Mouse (Mus musculus): ENCODE measurements at regions not wholly inside any gene's neighbourhood (a gene's known extent, or its start where the extent isn't known, plus 50 kb on each side); places are given as distances from the start of the nearest gene placed in this dataset.

DNA sequence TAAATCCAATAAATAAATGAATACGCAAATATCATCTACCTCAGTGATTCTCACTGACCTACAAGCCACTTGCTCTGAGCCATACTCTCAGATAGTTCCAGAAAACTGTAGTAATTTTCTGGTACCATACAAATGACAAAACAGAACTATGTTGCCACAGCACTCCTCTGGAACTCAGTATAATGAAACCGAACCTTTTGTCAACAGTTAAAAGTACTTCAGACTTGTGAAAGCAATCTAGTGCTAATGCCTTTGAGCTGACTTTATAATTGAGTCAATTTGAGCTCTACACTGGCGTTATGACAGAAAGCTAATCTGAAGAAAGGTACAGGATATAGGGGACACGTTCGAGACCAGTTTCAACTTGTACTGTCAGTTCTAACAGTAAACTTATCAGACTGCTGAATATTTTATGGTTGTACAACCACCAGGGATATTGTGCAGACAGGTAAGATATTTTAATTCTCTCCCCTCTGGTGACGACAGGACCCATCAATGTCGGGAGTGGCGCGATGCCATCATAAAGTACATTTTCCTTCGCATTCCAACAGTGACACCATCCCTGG, 449.0 kb downstream of the Atp23 start:
- H3K36me3 ChIP-seq: no peaks in the 10 kb centered on the region
- peaks cover 14% of the 10 kb centered on the region for H3K4me1 ChIP-seq
- 87% methylated on average over 10 of the region's 10 CpGs for WGBS
- no peak overlapping the region for H3K27ac ChIP-seq (replicated peaks)
- 0 out of 2 replicates have a peak, but pooled peaks cover 2% of the 10 kb centered on the region for H3K9me3 ChIP-seq (replicated peaks)
- DNase-seq (ENCODE audit: low spot score): no peak
- no peaks in the 10 kb centered on the region for H3K27me3 ChIP-seq (ENCODE audit: low read depth, poor library complexity, severe bottlenecking)
- H3K4me3 ChIP-seq: no peak overlapping the region

DNA sequence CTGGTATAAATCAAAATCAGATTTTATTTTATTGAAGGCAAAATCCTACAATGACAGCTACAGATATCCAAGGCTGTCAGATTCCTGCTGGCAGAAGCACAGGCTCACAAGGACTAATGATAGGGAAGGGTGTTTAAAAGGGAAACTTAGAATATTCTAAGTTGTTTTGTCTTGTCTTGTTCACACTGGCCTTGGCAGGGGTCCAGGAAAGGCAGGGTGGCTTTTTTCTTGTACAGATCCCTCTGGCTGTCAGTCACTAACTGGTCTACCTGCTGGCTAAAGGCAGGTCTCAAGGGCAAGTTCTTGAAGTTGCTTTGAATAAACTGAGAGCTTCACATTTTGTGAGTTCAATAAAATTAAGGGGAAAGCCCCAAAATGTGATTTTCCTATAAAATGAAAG, 465.3 kb downstream of the Lrig3 start:
- no peaks in the 10 kb centered on the region for H3K36me3 ChIP-seq
- no peak overlapping the region for H3K4me3 ChIP-seq
- H3K27ac ChIP-seq (replicated peaks): no peak overlapping the region
- no peaks in the 10 kb centered on the region for H3K4me1 ChIP-seq
- H3K9me3 ChIP-seq (replicated peaks): no peaks in the 10 kb centered on the region
- no peak for DNase-seq (ENCODE audit: low spot score)
- H3K27me3 ChIP-seq (ENCODE audit: low read depth, poor library complexity, severe bottlenecking): no peaks in the 10 kb centered on the region

DNA sequence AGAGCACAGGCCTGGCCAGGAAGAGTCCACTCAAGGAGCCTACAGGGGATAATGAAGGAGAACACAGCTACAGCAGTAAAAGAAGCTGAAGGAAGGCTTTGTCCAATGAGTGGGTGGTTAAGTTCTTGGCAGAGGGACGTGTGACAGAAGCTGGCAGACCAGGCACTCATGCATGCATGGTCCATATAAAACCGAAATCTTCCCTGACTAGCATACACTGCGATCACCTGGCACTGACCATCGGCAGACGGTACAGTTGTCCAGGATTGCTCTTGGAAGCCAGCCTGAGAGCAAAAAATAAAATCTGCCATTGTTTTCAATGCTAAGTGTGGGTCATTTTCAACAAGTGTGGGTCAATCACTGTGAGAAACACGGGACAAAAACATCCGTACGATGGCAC, 464.4 kb downstream of the Lrig3 start:
- H3K36me3 ChIP-seq: no peaks in the 10 kb centered on the region
- no peak for DNase-seq (ENCODE audit: low spot score)
- H3K27ac ChIP-seq (replicated peaks): no peak overlapping the region
- no peaks in the 10 kb centered on the region for H3K9me3 ChIP-seq (replicated peaks)
- H3K4me3 ChIP-seq: no peak overlapping the region
- 93% methylated on average over 8 of the region's 8 CpGs for WGBS
- H3K27me3 ChIP-seq (ENCODE audit: low read depth, poor library complexity, severe bottlenecking): no peaks in the 10 kb centered on the region
- H3K4me1 ChIP-seq: no peaks in the 10 kb centered on the region

DNA sequence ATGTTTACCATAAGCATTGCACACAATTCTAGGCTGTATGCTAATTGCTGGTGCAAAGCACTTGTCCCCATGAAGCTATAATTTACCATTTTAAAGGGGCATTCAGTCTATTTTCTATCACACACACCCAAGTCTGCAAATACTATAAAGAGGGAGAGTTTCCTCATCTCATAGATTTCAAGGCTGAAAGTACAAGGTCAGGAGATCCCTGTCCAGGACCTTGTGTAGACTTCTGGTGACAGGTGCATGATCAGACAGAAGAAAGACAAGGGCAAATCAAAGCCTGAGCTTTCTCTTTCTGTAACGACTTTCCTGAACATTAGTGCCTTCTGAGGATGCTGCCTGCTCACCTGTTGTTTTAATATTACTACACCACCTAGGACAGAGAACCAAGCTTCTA, 463.5 kb downstream of the Lrig3 start:
- Histone ChIP-seq H3K9me3 (replicated peaks) (no peaks in the 10 kb centered on the region), H3K4me3 (no peak overlapping the region), H3K27ac (replicated peaks) (no peak overlapping the region), H3K36me3 (no peaks in the 10 kb centered on the region), H3K4me1 (no peaks in the 10 kb centered on the region), H3K27me3 (ENCODE audit: low read depth, poor library complexity, severe bottlenecking) (no peaks in the 10 kb centered on the region)
- WGBS: 94% methylated on average over 1 of the region's 1 CpGs
- no peak for DNase-seq (ENCODE audit: low spot score)

DNA sequence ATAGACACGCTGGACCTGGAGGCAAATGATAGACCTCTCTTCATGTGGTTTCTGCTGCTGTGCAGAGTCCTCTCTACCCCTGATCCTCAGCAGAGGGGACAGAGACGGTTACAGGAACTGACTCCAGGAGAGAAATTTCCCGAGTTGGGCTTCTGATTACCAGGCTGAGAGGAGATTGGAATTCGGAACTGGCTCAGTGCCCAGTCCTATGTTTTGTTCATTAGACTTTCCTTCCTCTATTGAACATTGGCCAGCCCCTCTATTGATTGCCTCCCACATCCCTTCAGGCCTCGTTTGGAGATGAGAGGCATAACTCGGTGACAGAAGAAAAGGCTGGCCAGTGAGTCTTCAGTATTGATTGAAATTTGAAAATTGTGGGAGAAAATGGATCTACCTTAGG, 456.1 kb downstream of the Lrig3 start:
- Histone ChIP-seq H3K4me1 (no peaks in the 10 kb centered on the region), H3K9me3 (replicated peaks) (no peaks in the 10 kb centered on the region), H3K27ac (replicated peaks) (no peak overlapping the region), H3K27me3 (ENCODE audit: low read depth, poor library complexity, severe bottlenecking) (no peaks in the 10 kb centered on the region), H3K36me3 (no peaks in the 10 kb centered on the region), H3K4me3 (no peak overlapping the region)
- DNase-seq (ENCODE audit: low spot score): no peak
- 86% methylated on average over 6 of the region's 6 CpGs for WGBS

DNA sequence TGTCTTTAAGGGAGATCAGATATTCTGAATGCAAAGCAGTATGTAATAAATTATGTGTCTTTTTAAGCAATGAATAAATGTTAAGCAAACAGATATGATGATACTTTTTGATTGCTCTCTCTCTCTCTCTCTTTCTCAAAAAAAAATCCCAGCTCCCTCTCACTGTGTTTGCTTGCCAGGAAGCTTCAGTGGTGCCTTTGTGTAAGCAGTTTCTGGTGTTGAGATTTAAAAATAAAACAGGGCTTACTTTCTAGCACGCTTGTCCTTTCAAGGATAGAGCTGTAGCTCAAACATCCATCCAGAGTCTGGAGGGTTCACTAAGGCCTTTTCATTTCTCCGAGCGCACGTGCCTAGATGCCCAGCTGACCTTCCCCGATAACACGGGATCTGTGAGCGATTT, 447.8 kb downstream of the Lrig3 start:
- WGBS: 93% methylated on average over 7 of the region's 7 CpGs
- Histone ChIP-seq H3K9me3 (replicated peaks) (0 out of 2 replicates have a peak, but pooled peaks cover 4% of the 10 kb centered on the region), H3K36me3 (no peaks in the 10 kb centered on the region), H3K27me3 (ENCODE audit: low read depth, poor library complexity, severe bottlenecking) (no peaks in the 10 kb centered on the region), H3K4me3 (no peak overlapping the region), H3K4me1 (no peaks in the 10 kb centered on the region), H3K27ac (replicated peaks) (no peak overlapping the region)
- DNase-seq (ENCODE audit: low spot score): no peak

DNA sequence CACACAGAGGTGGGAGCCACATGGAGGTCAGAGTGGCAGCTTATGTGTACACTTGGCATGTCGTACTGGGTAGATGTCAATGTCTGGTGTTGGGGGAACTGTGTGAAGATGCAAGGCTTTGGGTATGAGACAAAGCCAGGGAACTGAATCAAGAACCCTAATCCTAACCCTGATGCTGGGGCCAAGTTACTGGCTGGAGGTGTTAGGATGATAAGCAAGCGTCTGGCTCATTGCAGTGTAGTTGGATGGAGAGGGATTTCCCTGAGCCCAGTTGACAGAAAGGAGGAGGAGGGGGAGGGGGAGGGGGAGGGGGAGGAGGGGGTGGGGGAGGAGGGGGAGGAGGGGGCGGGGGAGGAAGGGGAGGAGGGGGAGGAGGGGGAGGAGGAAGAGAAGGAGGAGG, 426.3 kb downstream of the Lrig3 start:
- 100% methylated on average over 1 of the region's 3 CpGs for WGBS

DNA sequence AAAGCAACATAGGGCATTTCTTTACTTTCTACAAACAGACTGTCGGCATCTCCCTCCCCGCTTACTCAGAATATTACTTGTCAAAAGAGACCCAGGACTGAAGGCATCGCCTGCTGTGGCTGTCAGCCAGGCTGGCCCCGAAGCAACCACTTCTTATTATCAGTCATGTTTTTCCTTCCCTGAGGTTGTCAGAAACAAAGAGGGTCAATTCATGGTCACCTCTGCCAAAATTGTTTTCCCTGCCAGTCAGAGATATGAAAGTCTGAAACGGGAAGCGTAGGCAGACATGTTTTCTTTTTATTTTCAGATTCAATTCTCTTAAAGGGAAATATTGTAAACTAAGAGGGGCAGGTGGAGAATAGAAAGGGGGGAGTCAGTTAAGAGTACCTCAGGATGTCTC, 425.8 kb downstream of the Lrig3 start:
- H3K9me3 ChIP-seq (replicated peaks): no peaks in the 10 kb centered on the region
- DNase-seq (ENCODE audit: low spot score): no peak
- H3K27ac ChIP-seq (replicated peaks): no peak overlapping the region
- H3K27me3 ChIP-seq (ENCODE audit: low read depth, poor library complexity, severe bottlenecking): no peaks in the 10 kb centered on the region
- 86% methylated on average over 6 of the region's 6 CpGs for WGBS
- H3K4me1 ChIP-seq: no peaks in the 10 kb centered on the region
- no peaks in the 10 kb centered on the region for H3K36me3 ChIP-seq
- H3K4me3 ChIP-seq: no peak overlapping the region

More for the DNA sequence above, 426.3 kb downstream of the Lrig3 start:
- no peak for DNase-seq (ENCODE audit: low spot score)
- Histone ChIP-seq H3K9me3 (replicated peaks) (no peaks in the 10 kb centered on the region), H3K4me3 (no peak overlapping the region), H3K27ac (replicated peaks) (no peak overlapping the region), H3K27me3 (ENCODE audit: low read depth, poor library complexity, severe bottlenecking) (no peaks in the 10 kb centered on the region), H3K36me3 (no peaks in the 10 kb centered on the region), H3K4me1 (no peaks in the 10 kb centered on the region)

DNA sequence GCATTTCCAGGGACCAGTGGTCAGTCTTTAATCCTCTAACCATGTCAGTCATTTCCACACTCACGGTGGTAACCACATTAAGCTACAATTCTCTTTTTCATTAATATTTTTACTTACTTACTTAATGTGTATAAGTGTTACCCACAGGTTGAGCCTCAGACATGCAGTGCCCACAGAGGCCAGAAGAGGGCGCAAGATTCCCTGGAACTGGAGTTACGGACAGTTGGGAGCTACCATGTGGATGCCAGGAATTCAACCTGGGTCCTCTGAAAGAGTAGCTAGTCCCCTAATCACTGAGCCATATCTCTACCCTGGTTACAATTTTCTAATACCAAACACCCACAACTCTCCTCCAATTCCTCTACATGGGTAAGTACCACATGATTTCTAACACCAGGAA, 420.5 kb downstream of the Lrig3 start:
- no peak for DNase-seq (ENCODE audit: low spot score)
- H3K27me3 ChIP-seq (ENCODE audit: low read depth, poor library complexity, severe bottlenecking): no peaks in the 10 kb centered on the region
- no peak overlapping the region for H3K4me3 ChIP-seq
- H3K4me1 ChIP-seq: no peaks in the 10 kb centered on the region
- 72% methylated on average over 3 of the region's 3 CpGs for WGBS
- H3K27ac ChIP-seq (replicated peaks): no peak overlapping the region
- no peaks in the 10 kb centered on the region for H3K9me3 ChIP-seq (replicated peaks)
- H3K36me3 ChIP-seq: no peaks in the 10 kb centered on the region

DNA sequence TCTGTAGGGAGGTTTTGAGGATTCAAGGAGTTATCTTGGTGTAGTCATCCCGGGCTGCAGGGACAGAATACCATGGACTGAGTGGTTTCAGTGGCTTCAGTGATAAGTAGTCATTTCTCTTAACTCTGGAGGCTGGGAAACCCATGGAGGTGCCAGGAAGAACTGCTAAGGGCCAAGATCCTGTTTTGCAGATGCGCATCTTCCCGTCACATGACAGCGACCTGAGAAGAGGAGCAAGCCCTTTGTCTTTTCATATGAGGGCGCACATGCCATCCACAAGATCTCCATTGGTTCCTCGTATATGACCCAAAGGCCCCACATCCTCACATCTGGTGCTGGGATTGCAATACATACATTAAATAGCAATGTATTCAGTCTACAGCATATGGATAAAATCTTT, 419.7 kb downstream of the Lrig3 start:
- 91% methylated on average over 6 of the region's 6 CpGs for WGBS
- Histone ChIP-seq H3K27me3 (ENCODE audit: low read depth, poor library complexity, severe bottlenecking) (no peaks in the 10 kb centered on the region), H3K36me3 (no peaks in the 10 kb centered on the region), H3K4me3 (no peak overlapping the region), H3K9me3 (replicated peaks) (no peaks in the 10 kb centered on the region), H3K4me1 (no peaks in the 10 kb centered on the region), H3K27ac (replicated peaks) (no peak overlapping the region)
- DNase-seq (ENCODE audit: low spot score): no peak

DNA sequence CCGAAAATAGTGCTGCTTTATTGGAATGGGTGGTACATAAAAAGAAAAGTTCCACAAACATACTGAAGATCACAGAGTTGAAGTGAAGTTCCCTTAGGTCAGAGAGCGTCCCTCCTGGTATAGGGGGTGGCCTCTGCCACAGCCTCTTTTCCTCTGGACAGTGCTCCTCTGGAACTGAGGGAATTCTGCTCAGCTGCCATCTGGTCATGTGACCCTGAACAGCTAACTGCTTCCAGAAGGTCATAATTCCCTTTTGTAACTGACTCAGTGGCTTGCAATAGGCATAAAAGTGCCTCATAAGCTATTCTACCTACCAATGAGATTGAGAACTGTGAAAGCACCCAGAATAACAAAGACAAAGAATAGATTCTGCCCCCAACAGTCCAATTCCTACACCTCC, 414.4 kb downstream of the Lrig3 start:
- Histone ChIP-seq H3K4me3 (no peak overlapping the region), H3K36me3 (no peaks in the 10 kb centered on the region), H3K4me1 (peaks cover 9% of the 10 kb centered on the region), H3K9me3 (replicated peaks) (no peaks in the 10 kb centered on the region), H3K27ac (replicated peaks) (no peak overlapping the region), H3K27me3 (ENCODE audit: low read depth, poor library complexity, severe bottlenecking) (no peaks in the 10 kb centered on the region)
- DNase-seq (ENCODE audit: low spot score): no peak
- WGBS: 85% methylated on average over 2 of the region's 2 CpGs

DNA sequence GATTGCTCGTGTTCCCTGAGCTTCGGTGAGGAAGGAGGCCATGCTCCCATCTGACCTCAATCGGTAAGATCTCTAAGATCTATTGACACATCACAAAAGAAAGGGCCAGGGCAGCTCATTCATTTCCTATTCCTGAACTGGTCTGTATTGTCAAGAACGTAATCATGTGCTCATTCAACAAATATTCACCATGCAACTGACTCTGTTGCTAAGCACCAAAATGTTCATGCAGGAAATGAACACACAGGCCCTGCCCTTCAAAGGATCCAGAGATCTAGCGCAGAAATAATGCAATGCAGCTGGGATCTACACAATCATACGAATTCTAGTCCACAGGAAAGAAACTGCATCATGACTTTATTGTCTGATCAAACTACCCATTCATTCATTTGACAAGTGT, 413.3 kb downstream of the Lrig3 start:
- H3K9me3 ChIP-seq (replicated peaks): no peaks in the 10 kb centered on the region
- no peak overlapping the region for H3K4me3 ChIP-seq
- H3K27me3 ChIP-seq (ENCODE audit: low read depth, poor library complexity, severe bottlenecking): no peaks in the 10 kb centered on the region
- H3K4me1 ChIP-seq: peaks cover 9% of the 10 kb centered on the region
- WGBS: 49% methylated on average over 6 of the region's 6 CpGs
- DNase-seq (ENCODE audit: low spot score): no peak
- no peak overlapping the region for H3K27ac ChIP-seq (replicated peaks)
- H3K36me3 ChIP-seq: no peaks in the 10 kb centered on the region

DNA sequence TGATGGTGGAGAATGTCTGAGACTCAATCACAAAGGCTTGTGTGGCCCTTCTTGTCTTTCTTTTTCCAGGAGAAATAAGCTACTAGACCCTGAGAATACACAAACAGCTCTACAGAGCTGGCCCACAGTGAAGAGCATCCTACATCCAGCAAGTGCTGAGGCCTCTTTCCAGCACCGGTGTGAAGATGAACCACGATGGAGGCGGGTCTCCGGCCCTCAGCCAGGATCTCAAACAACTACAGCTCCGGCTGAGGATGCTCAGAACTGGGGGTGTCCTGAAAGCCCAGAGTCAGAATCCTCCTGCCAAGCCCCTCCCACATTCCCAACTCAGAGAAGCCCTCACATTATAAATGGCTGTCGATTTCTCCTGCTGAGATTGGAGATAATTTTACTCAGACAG, 407.9 kb downstream of the Lrig3 start:
- Histone ChIP-seq H3K9me3 (replicated peaks) (no peaks in the 10 kb centered on the region), H3K27ac (replicated peaks) (no peak overlapping the region), H3K4me1 (peaks cover 1% of the 10 kb centered on the region), H3K36me3 (no peaks in the 10 kb centered on the region), H3K27me3 (ENCODE audit: low read depth, poor library complexity, severe bottlenecking) (no peaks in the 10 kb centered on the region), H3K4me3 (no peak overlapping the region)
- WGBS: 78% methylated on average over 6 of the region's 6 CpGs
- DNase-seq (ENCODE audit: low spot score): no peak

DNA sequence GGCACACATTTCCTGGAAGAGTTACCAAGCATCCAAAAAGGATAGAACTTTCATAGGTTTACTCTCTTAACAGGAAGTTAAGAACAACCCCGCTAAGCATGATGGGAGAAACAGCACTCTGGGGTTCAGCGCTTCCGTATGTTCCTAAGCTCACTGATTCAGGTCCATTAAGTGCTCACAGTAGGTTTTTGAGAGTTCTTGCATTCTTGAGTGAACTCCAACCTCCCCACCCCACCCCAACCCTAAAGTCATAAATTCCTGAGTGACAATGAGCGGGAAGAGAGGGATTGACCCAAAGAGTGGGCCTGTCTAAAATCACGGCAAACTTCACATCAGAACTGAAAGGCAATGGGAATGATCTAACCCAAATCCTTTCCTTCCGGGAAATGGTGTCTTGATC, 405.9 kb downstream of the Lrig3 start:
- no peaks in the 10 kb centered on the region for H3K36me3 ChIP-seq
- H3K9me3 ChIP-seq (replicated peaks): no peaks in the 10 kb centered on the region
- DNase-seq (ENCODE audit: low spot score): no peak
- no peak overlapping the region for H3K27ac ChIP-seq (replicated peaks)
- no peak overlapping the region for H3K4me3 ChIP-seq
- 93% methylated on average over 6 of the region's 6 CpGs for WGBS
- H3K27me3 ChIP-seq (ENCODE audit: low read depth, poor library complexity, severe bottlenecking): no peaks in the 10 kb centered on the region
- H3K4me1 ChIP-seq: no peaks in the 10 kb centered on the region
